Mouse (Mus musculus) activated CD4-positive, CD25-positive, alpha-beta regulatory T cell, adult 4 months (primary cell): Measurements from ENCODE around the gene Rassf6. TPM values are rescaled to one million over a fixed set of nuclear protein-coding genes. Genes with fewer than 3 reads are reported as not detected.
"Not testable (repeated sequence)": the region's sequence is repeated elsewhere in the genome, so short reads cannot be mapped to it uniquely, and the experiment has no call there.

ENCODE experiments used
- ATAC-seq: one replicate; pipeline ENCODE4 v1.8.0; 2017
- polyA plus RNA-seq, 2 experiments: library from polyadenylated mRNA; unstranded; fragments of 100-300 nt; shearing (Covaris generic); gene quantifications; one replicate each; pipeline ENCODE4 v1.2.1; 2017

The Rassf6 gene
- polyA plus RNA-seq, 2 experiments from 2014 or later: 0.91 to 1.1 TPM

DNA sequence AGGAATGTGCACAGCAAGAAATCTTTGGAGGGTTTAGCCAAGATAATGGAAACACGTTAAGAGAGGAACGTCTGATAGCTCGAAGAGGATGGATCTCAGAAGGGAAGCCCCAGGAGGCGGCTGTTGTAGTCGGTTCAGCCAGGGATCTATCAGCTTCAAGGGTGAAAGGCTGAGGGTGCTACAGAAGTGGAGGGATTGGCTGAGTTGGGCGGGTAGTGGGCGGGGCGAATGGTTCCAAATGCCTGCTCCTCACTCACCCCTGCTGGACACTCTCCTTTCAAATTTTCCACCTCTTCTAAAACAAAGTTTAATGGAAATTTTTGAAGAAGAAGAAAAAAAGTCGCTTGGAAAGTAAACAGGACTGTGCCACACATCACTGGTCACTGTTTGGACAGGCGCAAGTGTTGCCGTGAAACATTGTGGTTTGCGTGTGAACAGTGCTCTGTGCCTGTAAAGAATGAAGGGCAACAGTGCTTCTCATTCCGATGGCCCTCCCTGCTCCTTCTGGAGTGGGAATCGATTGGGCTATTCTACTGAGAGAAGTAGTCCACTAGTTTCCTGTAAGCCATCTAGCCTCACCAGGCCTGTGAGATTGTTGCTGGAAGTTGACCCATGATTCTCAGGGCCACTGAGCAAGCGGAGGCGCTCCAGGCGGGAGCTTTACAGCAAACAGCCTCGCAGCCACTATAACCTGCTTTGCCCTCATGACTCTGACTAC, 15.6 kb downstream of the Rassf6 start:
- ATAC-seq: no peak

DNA sequence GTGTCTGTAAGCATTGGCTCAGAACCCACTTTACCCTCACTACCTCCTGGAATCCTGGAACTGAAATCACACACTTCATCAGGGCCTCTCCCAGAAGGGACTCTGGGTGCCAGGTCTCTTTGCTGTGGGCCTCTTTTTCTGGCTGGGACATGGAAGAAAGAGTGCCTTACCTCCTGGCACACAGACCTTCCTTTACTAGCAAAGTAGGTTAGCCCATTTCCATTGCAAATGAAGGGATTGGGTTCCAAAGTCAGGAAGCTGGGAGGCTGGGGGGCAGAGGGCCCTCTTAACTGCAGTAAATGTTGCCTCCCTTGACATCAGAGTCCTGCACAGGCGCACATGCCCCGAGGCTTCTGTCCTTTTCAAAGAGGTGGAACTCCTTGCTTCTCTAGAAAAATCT, 17.2 kb downstream of the Rassf6 start:
- ATAC-seq: no peak

DNA sequence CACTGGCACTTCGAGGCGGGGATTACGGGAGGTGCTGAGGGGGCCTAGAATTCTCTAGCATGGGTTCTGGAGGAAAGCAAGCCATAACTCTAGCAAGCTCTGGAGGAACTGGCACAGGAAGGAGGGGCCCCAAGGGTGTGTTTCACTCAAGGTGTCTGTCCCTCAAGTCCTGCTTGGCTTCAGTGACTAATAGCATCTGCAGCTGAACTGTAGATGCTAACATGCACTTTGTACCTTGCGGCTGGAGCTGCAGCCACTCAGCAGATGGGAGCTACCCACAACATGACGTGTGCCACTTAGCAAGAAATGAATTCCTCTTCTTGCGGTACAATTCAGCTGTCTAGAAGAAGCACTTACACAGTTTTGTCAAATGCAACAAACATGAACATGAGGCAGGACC, 18.7 kb downstream of the Rassf6 start:
- no peak for ATAC-seq

DNA sequence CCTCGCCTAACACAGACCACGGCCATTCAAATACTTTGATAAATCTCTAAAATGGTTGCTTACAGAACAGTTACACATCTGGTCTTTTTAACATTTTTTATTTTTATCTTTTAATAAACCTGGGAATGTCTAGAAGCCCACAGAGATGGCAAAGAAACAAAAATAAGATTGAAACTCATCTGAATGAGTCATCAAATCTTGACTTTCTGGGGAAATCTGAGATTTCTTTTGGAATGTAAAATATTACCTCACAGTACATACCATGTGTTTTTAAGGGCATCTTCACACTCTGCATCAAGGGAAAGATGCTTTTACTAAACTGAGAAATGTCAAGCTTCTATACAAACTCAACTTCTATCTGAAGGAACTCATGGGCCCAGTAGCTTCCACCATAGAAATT, 19.1 kb downstream of the Rassf6 start:
- ATAC-seq: no peak

DNA sequence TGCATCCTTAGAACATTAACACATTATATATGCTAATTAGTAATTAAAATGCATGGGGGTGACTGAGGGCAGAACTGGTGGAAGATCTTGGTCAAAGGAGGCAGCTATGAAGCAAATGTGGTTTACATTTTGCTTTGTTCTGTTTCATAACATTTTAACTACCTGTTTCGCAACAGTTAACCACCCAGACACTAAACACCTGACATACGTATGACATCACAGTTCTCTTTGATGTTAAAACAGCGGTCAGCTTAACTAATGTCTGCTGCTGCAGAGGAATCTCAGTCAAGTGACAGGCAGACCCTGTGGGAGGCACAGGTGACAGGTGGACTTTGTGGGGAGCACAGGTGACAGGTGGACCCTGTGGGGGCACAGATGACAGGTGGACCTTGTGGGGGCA, 22.6 kb downstream of the Rassf6 start:
- no peak for ATAC-seq

DNA sequence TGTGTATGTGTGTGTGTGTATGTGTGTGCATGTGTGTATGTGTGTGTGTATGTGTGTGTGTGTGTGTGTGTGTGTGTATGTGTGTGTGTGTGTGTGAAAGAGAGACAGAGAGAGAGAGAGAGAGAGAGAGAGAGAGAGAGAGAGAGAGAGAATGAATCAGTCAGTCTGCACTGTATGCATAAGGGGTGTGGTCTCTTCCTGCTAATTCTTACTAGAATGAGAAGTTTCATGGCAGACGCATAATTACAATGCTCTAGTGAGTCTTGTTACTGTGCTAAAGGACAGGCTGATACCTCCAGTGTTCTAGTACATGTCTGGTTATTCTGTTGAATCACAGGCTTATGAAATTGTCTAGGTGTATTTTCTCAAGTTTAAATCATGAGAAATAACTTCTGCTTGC, 27.7 kb downstream of the Rassf6 start:
- ATAC-seq: not testable (repeated sequence)

DNA sequence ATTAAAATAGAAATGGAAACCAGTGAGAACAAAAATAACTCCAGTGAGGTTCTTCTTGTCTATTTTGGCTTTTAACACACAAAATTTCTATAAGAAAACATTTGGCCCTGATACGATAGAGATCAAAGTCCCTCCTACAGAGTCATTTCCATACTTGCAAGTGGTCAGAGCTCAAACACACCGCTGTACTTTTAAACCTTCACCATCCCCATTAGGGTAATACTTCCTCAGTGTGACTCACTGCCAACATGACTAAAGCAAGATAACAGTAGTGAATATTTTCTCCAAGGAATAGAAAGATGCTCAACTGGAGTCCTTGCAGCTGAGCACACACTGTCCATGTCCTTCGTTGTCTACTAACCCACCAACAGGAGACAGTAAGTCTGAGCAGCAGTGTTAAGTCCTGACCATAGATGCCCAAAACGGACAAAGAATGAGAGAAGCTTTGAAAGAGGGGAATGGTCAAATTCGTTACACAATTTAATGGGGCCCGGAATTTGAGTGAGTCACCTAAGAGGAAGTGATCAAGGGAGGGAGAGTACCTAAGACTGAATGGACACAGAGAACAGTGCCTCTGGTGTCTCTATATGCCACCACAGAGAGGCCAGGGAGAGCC, 28.4 kb downstream of the Rassf6 start:
- peak; percentile 67 for ATAC-seq

DNA sequence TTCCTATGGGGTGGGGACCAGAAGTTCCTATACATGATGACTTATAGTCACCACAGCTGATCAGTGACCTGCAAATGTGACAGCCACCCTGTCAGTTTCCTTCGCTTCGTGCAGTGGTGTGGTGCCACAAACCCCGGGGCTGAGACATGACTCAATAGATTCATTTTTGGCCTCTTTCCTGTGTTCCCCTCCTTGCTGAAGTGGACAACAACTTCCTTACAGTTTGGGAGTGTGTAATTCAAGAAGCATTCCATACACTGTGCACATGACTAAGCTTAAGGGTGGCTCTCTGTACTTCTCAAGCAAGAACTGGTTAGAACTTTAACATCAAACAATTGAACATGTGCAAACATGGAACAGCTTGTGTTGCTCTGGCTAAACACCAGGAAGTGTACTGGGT, 29.1 kb downstream of the Rassf6 start:
- peak; percentile 26 for ATAC-seq

DNA sequence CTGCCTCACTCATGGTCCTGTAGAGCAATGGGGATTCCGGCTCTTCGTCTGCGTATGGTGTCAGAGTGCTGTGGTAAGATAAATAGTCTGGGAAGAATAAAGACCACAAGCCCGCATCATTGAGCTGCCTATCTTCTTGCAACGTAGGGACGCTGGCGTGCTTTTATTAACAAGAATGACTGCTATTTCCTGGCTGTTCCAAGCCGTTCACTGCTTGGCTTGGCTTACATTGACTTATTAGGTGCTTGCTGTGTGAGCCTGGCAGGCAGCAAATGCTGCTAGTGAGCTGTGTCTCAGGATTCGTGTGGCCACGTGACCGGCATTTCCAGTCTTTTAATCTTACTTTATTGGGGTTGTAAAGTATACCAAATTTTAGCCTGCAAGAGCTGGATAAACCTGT, 31.6 kb downstream of the Rassf6 start:
- no peak for ATAC-seq

DNA sequence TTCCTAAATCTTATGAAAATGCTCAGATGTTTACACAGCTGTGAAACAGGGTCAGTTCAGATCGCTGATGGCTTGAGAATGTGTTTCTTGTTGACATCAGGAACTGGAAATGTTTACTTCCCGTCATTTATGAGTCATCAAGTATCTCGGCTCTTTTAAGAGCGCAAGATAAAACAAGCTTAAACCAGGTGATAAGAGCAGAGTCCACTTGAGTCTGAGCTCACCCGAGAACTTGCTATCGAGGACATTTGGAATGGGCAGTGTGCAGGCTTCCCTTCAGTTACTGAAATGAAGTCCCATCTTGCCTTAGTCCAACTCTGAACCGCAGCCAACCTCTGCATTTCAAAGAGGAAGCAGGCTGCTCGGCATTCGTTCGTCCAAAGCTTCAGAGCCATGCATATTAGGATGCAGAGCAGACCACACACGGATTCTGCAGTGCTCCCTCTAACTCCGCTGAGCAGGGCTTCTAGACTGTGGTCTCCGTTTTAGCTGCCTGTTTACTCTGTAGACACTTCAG, 37.0 kb downstream of the Rassf6 start:
- no peak for ATAC-seq

DNA sequence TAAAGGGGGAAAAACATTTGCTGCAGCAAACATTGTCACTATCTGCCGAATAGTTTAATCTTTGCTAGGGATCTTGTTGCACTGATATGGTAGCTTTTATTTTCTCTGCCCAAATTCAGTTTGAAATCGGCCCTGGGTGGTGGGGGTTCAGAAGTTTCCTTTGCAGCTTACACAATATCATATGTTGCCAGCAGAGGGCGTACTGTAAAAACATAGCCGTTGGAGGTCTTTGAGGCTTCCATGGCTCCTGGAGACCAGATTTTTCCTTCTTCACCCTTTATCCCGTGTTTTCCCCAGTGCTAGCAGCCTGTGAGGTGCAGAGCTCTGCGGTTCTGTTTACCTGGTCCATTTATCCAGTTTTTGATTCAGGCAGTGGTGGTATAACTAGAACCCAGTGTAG, 39.0 kb downstream of the Rassf6 start:
- ATAC-seq: peak; percentile 32

DNA sequence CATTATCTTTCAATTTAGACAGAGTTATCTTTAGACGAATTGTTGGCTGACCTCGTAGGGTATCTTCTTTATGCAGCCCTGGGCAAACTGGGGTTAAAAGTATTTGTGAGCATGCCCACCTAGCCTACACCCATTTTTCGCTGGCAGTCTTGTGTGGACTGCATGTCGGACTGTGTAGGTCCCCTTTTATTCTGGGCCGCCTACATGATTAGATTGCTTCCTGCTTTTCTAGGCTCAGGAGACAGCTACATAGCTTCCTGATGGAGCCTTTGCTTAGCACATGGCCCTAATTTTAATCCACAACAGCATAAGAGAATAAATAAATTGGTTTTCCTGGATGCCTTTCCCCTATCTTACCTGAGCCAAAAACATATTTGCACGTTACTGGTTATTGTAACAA, 44.3 kb downstream of the Rassf6 start:
- no peak for ATAC-seq

DNA sequence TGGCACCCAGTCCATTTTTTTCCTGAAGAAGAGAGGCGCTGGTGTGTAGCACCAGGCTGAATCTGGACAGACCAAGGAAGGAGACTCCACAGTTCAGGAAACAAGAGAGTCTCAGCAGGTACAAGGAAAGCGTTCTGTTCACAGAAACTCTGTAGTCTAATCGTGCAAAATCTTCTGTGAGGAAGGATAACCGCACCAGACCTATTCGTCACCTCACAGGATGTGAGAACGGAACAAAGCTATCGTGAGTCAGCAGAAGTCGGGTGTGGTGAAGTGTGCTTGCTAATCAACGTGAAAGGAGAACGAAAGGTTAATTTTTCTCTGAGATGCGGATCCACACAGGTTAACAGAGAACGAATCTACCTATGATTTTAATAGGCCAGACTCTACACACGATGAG, 45.5 kb downstream of the Rassf6 start:
- peak; percentile 95 for ATAC-seq

DNA sequence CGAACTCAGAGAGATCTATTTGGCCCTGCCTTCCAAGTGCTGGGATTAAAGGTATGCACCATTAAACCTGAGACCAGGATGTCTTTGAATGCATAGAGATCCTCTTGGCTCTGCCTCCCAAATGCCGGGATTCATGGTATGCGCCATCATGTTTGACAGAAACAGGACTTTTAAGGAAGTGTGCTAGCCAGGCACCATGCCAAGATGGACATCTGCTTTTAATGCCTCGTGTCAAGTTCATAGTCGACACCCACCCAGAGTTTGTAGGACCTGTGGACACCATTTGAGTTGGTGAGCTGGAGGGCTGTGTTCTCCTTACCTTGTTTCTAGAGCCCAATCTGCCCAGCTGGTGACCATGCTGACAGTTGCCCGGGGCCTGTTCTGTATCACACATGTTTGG, 48.5 kb downstream of the Rassf6 start:
- ATAC-seq: no peak

DNA sequence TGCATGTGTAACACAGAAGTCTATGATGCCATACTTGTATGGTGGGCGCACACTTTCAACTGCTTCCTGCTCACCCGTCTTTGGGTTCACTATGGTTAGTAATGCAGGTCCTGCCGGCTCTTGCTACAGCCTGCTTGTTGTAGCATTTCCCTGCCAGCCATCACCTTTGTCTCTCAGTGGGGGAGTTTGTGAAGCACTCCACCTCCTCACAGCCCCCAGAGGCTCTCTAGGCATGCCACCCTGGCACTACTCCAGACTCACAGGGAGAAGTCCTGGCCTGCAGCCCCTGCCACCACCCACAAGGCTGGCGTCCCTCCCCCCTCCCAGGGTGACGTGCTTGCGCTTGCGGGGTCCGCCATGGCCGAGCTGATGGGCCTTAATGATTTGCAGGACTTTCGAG, 49.8 kb downstream of the Rassf6 start:
- no peak for ATAC-seq

DNA sequence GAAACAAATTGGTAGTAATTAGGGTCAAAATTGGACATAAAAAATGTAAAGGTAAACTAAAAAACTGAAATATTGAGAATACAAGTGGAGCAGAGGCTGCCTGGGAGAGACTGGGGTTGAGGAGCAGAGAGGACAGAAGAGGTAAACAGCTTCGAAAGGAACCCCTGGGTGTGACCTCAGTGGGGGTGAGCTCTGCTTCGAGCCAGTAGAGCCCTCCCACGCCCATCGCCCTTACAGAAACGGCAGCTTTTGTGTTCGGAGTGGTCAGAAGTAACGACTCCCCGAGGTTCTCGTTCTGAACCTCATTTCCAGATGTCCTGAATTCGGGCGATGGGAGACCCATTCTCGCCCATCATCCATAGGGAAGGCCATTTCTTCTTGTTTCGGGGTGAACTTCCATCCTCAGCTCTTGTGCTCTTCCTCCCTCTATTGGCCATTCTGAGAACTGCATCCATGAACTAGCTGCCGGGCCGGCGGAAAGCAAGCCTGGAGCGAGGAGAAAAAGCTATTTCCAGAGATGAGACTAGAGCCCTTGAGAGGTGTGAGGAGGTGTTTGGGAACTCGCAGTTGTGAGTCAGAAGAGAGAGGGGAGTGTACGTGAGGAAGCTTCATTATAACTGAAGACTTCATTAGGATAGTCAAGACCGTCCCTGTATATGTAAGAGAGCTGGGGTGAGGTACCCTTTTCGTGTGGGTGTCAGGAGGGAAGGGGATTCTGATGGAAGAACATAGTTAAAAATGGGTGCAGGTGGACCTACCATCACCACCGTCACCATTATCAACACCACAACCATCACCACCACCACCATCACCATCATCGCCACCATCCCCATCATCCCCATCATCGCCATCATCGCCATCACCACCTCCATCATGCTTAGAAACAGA, 51.5 kb downstream of the Rassf6 start:
- ATAC-seq: peak; percentile 84

DNA sequence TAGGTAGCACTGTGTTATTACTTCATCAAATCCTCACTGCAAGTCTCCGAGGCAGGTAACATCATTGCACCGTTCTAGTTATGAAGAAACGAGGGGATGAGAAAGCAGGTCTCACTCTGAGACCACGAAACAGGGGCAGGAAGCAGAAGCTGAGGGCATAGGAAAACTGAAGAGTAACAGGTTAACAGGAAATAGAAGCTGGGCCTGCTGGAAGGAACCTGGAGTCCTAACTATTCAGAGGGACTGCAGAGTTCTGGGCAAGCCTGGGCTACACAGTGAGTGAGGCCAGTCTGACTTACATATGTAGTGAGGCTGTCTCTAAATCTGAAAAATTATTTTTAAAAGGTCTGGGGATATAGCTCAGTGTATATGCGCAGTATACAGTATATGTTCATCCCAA, 52.4 kb downstream of the Rassf6 start:
- no peak for ATAC-seq

DNA sequence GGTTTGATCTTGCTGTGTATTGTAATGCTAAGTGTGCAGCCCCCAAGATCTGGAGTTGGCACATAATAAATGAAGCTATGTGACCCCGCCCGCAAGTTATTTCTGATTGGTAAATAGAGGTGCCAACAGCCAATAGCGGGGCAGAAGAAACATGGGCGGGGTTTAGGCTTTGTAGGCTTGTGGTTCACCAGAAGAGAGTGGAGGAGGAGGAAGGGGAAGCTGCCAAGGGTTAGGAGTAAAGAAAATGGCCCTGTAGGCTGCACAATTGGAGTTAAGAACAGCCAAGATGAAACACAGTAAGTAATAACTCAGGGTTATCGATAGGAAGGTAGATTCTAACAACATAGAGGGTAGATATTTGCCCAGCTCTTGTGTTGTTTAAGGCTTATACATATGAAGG, 53.9 kb downstream of the Rassf6 start:
- no peak for ATAC-seq

DNA sequence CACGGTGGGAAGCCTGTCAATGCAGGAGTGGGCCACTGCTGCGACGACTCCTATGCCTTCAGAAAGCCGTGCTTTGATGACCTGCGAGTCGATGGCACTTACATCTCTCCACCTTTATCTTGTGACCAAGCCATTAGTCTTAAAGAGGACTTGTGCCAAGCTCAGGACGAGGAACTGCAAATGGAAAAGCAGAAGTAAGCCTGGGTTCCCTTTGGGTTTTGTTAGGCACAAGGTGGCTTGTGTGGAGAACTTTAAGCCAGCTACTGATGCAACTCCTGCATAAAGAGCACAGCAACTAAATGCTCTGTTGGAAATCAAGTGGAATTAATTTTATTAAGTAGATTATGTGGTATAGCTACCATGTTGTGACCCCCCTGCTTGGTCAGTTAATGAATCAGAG, 55.7 kb downstream of the Rassf6 start:
- no peak for ATAC-seq

DNA sequence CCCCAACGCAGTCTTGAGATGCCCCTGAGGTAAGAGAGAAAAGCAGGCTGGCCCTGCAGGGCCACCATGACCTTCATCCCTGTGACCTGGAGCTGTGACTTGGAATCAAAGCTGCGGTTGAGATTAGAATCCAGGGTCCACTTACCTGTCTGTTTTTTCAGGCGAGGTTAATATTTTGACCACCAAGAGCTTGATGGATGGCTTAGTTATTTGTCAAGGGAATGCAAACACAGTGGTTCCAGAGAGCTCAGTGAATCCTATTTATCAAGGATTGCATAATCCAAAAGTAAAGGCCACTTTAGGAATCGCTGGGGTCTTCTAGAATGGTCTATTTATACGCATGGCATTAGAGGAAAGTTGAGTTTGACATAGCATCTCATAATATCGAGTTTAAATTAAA, 58.3 kb downstream of the Rassf6 start:
- no peak for ATAC-seq

DNA sequence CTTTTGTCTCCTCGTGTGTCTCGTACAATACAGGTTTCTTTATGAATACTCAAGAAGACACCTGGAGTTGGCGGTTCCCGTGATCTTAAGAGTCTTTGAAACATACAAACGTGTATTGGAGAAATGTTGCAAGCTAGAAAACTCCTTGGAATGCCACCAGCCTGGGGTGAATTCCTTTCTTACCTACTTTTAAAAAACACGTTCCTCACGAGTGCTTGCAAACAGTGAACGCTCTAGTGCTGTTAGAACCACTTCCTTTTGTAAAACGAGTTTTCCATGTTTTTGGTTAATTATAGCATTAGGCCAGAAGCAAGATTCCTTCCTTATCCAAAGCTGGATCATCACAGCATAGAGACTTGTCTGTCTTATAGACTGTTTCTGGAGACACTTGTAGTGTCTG, 60.9 kb downstream of the Rassf6 start:
- no peak for ATAC-seq

DNA sequence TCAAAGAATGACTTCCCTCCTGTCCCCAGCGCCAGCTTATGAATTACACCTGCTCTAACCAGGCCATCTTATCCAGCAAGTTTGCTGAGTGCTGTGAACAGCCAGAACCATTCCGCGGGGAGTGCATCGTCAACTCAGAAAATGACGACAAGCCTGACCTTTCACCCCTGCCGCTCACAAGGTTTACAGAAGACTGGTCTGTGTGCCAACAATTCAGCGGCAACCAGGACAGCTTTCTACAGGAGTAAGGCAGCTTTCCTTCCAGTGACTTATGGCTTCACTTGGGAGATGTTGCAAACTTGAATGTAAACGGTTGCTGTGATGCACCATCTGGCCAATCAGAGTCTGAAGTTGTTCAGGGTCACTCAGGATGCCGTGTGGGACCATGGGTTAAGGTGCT, 62.7 kb downstream of the Rassf6 start:
- ATAC-seq: no peak

DNA sequence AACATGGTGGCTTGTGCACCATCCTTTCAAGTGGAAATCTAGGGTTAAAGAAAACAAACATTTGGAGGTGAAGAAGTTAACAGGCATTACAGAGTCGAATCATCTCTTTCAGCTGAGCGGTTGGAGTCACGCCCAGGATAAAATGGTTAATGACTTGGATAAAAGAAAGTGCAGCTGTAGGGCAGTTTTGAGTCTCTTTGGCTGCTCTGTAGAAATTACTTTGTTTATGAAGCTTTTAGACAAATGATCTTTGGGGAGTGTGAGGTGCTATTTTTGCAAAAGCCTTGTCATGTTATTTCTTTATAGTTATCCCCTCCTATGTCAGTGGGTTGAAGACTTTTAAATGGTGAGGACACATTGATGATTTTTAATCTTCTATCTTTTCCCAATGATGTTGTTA, 69.2 kb downstream of the Rassf6 start:
- ATAC-seq: no peak

DNA sequence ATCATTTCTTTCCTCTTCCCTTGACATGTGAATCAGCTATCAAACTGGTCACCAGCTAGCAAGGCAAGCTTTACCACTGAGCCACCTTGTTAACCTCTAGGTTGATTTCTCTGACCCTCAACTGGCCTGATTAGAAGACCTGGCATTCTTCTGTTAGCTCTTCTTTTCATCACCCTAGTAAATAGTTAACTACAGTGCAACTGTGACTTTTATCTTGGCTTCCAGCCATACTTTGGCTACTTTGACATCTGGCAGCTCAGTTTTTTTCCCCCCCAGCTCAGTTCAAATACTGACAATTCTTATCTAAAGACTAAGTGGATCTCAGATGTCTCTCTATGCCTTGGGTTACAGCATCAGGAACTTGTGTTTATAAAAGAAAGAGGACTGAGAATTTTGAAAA, 72.1 kb downstream of the Rassf6 start:
- ATAC-seq: no peak
